Mouse (Mus musculus): ENCODE results near the gene Baiap2l1.
"Not testable (repeated sequence)": the region's sequence is repeated elsewhere in the genome, so short reads cannot be mapped to it uniquely, and the experiment has no call there.

Baiap2l1 gene

DNA sequence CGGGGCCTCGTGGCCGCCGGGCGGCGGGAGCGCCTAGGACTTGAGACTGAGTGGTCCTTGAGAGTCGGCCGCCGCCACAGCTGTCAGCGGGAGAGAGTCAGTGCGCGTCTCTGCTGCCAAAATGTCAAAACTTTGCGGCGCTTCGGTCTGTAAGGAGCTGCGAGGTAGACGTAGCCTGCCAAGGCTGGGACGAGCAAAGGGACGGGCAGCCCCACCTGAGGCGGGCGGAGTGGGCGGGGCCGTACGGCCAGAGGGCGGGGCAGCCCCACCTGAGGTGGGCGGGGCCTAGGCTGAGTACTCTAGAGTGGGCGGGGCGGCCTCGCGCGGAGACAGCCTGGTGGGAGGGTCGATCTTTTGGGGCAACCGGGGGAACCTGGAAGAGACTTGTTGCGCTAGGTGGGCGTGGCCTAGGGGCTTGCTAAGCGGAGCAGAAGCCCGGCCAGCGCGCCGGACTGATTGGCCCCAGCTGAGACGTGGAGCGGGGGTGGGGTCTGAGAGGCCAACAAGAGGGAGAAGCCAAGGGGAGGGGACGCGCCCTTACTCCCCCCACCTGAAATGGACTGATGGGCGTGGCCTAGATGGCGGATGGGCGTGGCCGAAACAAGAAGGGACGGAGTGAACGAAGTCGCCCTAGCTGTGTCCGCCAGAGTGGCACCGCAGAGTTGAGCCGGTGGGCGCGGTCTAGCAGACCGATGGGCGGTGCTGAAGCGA is at the start of gene Baiap2l1:
TSS of gene Baiap2l1 (minus strand) at position 232 of the 711 bp plus-strand sequence.
- DNase-seq (ENCODE audit: low spot score), result peak; percentile 98

DNA sequence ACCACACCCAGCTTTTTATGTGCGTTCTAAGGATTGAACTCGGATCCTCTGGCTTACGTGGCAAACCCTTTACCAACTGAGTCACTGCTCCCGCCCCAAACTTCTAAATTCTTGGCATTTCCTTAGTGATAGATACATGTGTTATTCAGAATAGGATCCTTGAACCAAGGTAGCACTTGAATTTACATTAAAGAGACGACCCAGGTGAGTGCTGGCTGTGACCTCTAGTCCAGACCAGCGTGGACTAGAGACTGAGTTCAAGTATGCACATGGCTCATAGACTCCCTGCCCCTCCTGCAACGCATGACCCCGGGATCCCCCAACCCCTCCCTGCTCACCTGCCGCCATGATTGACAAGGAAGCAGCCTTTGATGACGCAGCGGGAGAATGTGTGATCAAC is 48.3 kb upstream of the Baiap2l1 start:
- no peak for DNase-seq (ENCODE audit: low spot score)

DNA sequence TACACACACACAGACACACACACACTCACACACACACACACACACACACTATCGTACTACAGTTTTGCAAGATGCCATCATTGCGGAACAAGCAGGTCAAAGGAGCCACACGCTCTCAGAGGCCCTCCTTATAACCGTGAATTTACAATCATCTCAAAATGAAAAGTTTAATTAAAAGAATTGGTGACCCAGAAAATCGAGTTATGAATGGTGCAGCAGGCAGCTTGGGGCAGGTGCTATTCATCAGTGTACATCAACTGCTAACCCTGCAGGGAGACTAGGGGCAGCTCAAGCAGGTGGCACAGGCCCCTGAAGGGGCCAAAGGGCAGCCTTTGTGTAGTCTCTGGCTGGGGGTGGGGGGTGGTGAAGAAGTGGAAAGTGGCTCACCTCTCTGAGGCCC is 42.9 kb upstream of the Baiap2l1 start:
- DNase-seq (ENCODE audit: low spot score), result peak; percentile 7

DNA sequence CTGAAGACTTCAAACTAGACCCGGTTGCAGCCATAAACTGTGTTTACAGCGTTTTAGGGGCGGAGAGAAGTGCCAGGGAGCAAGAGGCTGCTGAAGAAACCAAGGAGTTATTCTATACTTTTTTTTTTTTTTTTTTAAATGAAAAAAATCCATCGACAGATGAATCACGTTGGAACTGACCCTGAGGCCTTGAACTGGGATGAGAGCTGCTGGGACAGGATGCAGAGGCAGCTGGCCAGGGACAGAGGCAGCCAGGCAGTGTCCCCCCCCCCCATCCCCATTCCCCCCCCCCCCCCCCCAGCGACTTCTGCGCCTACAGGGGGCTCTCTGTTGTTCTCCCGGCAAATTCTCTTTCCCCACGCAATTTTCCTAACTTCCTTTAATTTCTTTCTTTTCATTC is 39.7 kb upstream of the Baiap2l1 start:
- DNase-seq (ENCODE audit: low spot score), result no peak

DNA sequence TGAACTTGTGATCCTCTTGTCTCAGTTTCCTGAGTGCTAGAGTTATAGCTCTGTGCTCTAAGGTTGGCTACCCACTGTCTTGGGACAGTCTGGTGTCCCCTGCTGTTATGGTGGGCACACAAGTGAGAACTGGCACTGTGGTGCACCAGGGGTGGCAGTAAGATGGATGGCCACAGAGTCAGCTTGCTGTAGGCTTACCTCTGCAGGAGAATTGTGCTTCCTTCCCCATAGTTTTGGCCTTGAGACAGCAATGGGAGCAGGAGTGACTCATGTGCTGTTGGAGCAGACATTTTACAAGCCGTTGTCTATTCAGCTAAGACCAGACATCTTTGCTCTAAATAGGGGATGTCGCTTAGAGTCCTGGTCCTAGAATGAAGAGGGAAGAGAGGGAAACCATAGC is 36.2 kb upstream of the Baiap2l1 start:
- DNase-seq (ENCODE audit: low spot score), result no peak

DNA sequence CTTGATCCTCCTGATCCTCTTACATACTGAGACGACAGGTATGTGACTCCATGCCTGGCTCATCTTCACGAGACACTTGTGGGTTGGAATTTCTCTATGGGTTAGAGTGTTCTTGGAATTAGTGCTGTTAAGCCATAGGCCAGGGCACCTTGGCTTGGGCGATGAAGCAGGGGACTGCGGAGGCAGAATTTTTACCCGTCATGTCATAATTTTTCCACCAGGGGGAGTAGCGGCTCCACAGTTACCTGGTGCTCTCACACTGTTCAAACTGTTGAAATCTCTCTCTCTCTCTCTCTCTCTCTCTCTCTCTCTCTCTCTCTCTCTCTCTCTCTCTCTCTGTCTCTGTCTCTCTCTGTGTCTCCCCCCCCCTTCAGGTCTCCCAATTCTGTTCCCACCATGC is 29.9 kb upstream of the Baiap2l1 start:
- peak; percentile 56 for DNase-seq (ENCODE audit: low spot score)

DNA sequence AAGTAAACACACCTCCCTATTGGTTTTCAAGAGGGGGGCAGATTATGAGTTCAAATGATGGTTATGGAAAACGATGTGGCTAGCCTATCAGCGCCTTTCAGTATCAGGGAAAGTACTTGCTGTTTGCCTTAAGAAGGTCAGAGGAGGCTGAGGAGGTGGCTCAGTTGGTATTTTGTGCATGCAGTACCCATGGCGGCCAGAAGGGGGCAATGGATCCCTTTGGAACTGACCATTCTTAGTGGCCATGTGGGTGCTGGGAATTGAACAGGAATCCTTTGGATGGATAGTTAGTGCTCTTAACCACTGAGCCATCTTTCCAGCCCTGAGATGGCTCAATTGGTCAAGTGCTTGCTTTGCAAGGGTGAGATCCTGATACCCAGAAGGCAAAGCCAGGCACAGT is 26.0 kb upstream of the Baiap2l1 start:
- DNase-seq (ENCODE audit: low spot score), result no peak

DNA sequence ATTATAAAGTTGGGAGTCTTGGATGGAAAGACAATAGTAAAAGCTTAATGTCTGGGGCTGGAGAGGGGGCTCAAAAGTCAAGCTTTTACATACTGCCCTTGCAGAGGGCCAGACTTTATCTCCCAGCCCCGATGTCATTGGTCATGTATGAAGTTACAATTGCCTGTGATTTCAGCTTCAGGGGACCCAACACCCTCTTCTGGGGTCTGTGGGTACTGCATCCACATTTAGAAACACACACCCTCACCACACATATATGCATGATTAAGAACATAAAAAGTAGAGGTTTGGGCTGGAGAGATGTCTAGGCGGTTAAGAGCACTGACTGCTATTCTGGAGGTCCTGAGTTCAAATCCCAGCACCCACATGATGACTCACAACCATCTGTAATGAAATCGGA is 23.9 kb upstream of the Baiap2l1 start:
- DNase-seq (ENCODE audit: low spot score), result no peak

DNA sequence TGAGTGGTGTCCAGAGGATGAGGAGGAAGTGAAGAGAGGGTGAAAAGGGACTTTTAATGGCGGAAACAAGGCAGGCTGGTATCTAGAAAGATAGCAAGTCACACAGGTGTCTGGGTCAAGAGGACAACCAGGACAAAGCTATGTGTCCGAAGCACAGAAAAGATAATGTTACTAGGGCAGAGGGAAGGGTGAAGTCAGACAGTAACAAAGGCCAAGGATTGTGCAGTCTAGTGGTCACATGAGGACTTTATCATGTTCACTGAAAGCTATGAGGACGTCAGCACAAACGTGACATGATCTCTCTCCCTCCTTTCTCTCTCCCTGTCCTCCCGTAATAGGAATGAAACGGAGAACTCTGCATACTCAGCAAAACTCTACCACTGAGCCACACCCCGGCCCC is 22.8 kb upstream of the Baiap2l1 start:
- DNase-seq (ENCODE audit: low spot score), result no peak

DNA sequence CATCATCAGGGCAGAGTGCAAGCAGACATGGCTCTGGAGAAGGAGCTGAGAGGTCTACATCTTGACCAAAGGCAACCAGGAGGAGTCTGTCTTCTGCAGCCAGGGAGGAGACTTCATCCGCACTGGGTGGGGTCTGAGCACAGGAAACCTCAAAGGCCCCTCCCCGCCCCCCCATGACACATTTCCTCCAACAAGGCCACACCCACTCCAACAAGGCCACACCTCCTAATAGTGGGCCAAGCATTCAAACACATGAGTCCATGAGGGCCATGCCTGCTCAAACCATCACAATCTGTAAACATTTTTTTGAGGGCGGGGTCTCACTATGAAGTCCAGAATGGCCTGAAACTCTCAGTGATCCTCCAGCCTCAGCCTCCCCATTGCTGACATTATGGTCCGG is 21.5 kb upstream of the Baiap2l1 start:
- DNase-seq (ENCODE audit: low spot score), result no peak

DNA sequence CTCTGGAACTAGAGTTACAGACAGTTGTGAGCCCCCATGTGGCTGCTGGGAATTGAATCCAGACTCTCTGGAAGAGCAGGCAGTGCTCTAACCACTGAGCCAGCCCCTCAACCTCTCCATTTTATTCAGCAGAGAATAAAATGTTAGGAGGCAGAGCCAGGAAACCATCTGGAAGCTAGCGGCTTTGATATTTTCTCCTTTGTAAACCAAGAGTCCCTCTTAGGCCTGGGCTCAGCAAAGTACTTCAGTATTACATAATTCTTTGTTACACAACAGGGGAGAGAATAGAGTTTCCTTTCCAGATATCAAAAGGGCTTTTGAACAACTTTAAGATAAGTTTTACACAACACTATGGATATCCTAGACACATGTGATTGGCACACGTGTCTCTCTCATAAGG is 15.0 kb upstream of the Baiap2l1 start:
- no peak for DNase-seq (ENCODE audit: low spot score)

DNA sequence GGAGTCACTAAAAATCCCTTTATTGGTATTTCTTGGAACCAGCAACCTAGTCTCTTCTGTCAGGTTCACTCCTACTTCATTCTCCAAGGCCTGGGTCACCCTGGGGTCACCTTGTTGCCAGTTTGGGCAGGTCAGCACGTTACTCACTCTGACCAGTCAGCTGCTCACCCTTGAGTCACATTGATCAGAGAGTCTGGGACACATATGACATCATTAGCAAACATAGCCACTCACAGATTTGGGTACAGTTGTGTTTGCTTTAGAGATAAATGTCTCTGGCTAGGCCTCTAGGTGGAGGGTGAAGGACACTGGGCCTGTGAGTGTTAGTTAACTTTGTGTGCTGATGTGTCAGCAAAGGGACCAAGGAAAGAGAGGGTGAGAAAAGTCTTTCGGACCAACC is 14.3 kb upstream of the Baiap2l1 start:
- DNase-seq (ENCODE audit: low spot score), result no peak

DNA sequence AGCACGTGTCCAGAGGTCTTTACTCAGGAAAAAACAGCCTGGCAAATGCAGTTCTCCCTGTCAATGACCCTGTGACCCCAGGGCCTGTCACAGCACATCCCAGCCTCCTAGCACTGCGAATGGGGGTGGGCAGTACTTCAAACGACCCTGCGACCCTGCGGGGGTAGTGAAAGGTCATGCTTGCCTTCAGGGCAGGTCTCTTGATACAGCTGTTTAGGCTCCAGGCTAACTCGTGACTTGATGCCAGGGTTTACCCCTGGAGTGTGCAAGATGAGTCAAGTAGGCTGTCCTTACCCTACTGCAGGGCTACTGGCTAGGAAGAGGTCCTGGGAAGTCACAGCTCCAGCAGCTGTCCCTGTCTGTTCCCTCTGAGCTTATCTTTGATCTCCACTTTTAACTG is 13.1 kb upstream of the Baiap2l1 start:
- peak; percentile 89 for DNase-seq (ENCODE audit: low spot score)

DNA sequence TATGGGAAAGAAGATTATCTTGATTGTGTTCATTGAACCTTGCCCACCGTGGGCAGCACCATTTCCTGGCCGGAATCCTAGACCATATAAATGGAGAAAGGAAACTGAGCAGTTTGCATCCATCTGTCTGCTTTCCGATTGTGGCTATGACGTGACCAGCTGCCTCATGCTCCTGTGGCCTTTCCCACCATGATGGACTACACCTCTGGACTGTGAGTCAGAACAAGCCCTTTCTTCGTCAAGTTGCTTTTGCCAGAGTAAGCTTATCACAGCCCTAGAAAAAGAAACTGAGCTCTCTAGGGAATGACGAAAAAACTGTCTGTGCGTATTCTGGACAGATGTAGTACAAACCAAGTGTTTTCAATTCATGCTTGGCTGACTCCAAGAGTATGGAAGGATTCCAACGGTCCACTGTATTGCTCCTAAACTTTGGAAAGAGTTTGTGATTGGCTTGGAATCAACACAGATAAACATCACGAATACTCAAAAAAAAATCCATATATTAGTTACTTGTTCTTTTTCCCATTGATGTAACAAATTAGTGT is 10.8 kb upstream of the Baiap2l1 start:
- DNase-seq (ENCODE audit: low spot score), result no peak

DNA sequence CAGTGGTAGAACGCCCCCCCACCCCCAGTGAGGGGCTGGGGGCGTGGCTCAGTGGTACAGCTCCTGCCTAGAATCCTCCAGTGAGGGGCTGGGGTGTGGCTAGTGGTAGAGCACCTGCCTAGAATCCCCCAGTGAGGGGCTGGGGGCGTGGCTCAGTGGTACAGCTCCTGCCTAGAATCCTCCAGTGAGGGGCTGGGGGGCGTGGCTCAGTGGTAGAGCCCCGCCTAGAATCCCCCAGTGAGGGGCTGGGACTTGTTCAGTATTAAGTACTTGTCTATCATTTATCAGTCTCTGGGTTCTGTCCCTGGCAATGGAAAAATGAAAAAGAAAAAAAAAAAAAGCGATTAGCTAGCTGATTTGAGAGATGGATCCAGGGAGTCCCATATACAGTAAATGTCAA is 8.6 kb upstream of the Baiap2l1 start:
- DNase-seq (ENCODE audit: low spot score), result not testable (repeated sequence)

DNA sequence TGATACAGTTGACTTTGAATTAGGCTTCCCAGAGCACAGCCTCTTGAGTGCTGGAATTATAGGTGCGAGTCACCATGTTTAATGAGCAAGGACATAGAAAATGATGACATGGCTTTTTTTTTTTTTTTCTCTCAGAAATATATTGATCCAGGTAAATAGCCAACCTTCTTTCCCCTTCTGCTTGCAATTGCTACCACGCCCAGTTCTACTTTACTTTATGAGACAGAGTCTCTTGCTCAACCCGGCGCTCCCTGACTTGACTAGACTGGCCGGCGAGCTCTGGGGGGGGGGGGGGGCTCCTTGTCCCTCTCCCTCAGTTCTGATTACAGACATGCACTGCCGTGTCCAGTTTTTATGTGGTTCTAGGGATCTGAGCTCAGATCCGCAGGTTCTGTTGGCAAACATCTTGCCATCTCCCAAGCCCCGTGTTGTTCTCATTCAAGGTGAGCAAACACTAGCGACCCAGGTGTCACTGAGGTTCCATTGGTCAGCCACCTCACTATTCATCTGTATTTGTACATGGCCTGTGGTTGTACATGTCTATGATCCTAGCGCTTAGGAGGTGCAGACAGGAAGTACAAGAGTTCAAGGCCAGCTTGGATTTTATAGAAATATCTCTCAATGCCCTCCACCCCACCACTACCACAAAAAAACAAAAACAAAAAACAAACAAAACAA is 6.9 kb upstream of the Baiap2l1 start:
- no peak for DNase-seq (ENCODE audit: low spot score)

DNA sequence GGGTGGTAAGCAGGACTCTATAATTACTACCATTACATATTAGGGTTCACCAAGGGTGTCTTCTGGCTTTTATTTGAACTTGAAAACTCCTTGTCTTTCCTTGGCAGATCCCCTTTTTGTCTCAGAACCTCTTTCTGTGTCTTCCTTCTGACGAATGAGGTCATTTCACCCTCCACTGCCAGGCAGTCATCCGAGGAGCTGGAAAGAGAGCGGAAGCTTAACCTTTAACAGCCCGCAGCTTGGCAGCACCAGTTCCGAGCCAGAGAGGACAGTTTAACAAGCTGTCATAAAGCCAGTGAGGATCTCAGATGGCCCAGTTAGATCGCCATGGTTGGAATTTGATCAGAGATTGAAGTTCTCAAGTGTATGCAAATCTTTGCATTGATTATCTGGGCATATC is 2.4 kb upstream of the Baiap2l1 start:
- peak; percentile 18 for DNase-seq (ENCODE audit: low spot score)

DNA sequence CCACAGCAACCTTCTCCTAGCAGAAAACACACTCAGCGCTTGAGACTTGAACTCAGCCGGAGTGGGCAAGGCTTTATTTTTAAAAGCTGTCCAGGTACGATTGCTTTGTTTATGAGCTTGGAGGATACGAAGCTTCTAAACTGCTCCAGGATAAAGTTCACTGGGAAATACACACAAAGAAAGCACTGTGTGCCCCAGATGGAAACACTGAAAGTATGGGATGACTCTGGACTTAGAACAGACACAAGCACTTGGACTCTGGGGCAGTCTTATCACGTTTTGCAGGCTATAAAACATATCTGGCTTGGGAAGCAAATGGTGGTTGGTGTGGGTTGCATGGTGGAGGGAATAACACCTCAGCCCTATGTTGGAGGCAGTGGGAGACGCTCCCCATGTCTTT is 2.0 kb upstream of the Baiap2l1 start:
- DNase-seq (ENCODE audit: low spot score), result no peak

DNA sequence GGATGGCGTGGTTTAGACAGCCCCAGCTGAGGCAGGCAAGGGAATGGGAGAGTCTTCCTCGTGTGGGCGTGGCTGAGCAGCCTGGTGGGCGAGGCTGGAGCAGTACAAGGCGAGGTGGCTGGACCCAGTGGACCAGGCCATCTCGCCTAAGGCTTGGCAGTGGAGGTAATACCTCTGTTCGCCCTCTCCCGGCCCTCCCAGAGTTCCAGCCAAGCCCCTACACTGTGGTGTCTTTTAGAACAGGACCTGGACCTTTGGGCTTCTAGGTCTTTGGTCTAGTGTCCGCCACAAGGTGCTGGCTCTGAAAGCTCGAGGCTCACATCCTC is 643 bp upstream of the Baiap2l1 start:
- DNase-seq (ENCODE audit: low spot score), result no peak

DNA sequence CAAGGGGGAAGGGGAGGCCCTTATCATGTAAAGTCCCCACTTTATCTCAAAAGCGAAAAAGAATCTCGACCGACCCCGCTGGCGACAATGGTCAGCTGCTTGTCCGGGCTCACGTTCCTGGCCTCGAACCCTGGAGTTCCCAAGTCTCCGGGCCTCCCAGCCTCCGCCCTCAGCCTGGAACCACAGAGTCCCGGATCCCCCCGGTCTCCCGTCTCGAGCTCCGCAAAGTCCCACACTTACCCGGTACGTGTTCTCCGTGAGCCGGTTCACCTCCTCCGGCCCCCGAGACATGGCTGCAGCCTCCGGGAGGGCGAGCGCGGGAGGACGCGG is 396 bp downstream of the Baiap2l1 start:
- DNase-seq (ENCODE audit: low spot score), result no peak

DNA sequence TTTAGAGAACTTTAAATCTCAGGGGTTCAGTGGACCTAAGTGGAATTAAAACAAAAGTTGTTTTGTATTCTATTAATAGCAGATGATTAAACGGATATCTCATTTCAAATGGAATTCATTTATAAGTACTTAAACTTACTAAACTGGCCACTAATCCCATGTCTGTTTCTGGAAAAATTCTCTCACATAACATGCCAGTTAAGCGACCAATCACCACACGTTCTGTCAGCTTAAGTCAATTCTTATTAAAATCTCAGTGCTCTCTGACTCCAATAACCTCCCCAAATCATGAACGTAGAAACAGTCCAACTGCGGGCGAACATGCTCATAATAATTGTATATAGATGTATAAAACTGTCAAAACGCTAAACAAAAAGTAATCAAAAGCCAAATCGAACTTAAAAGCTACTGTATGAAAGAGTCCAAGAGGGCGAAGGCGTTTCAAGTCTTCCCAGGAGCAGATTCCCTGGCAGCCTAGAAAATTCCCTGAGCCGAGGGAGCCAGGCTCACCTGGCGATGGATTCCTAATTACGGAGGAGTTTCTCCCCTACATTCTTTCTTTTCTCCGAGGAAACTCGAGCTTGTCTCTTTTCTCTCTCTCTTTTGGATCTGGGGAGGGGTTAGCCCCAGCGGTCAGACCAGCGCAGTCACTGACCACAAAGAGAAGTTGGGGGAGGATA is 996 bp downstream of the Baiap2l1 start:
- DNase-seq (ENCODE audit: low spot score), result no peak

DNA sequence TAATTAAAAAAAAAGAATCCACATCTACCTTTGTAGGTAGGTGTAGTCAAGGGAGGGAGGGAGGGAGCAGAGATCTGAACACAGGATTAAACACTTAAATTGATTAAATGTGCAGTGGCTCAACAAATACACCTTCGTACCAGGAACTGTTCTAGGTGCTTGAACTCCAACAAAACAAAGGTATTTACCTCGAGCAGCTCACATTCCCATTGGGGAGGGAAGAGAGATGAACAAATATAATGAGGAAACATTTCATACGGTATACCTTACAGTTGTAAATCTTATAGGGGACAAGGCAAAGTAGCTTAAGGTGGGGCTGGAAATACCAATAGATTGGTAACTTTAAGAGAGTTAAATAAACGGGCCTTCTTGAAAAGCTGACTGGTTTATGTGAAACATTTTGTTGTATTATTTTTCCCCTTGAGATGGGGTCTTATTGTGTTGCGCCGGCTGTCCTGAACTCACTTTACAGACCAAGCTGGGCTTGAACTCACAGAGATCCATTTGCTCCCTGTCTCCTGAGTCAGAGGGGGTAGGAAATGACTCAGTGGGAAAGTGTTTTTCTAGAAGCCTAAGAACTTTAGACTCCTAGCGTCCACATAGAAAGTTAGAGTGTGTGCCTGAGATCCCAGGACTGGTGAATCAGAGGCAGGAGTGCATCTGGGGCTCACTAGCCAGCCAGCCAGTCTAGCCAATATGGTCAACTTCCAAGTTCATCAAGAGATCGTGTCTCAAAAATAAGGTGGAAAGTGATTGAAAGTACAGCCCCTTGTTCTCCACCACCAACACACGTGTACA is 5.5 kb downstream of the Baiap2l1 start:
- DNase-seq (ENCODE audit: low spot score), result no peak

DNA sequence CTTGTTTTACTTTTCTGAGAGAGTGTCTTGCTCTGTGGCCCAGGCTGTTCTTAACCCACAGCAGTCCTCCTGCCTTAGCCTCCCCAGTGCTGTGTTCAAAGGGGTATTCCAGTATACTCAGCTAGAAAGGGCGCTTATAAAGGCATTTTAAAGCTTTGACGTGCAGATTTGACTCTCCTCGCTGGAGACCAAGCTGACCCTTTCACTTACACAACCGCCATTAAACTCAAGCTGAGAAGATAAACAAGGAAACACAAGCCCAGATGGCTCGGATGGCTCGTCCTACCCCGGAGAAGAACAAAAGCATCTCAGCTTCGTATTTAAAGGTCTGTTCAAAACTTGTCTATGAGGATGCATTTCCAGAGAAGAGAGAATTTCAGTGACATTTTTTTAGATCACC is 6.7 kb downstream of the Baiap2l1 start:
- DNase-seq (ENCODE audit: low spot score), result no peak

Data from embryo, embryonic 10 days (tissue).